Mouse (Mus musculus): Measurements from ENCODE around the gene Cflar. TPM values are rescaled to one million over a fixed set of nuclear protein-coding genes. Genes with fewer than 3 reads are reported as not detected.

The Cflar gene
- polyA plus RNA-seq, 1 experiment from 2014 or later, result 29.7 TPM

GRCm38 (mm10) chr1:58725767-58726166 is 14.5 kb downstream of the Cflar start:
- peaks cover 14% of the 10 kb centered on the region for H3K4me1 ChIP-seq
- H3K27ac ChIP-seq (replicated peaks), result no peak overlapping the region
- 95% methylated on average over 5 of the region's 5 CpGs for WGBS
- no peaks in the 10 kb centered on the region for H3K9me3 ChIP-seq
- H3K4me3 ChIP-seq, result no peak overlapping the region
- H3K36me3 ChIP-seq (replicated peaks), result peaks cover 51% of the 10 kb centered on the region
- H3K27me3 ChIP-seq (replicated peaks; ENCODE audit: low read depth, poor library complexity, severe bottlenecking), result no peaks in the 10 kb centered on the region
- no peak for DNase-seq (ENCODE audit: low spot score)

GRCm38 (mm10) chr1:58727019-58727746 is 15.9 kb downstream of the Cflar start:
- Histone ChIP-seq H3K4me3 (no peak overlapping the region), H3K27ac (replicated peaks) (no peak overlapping the region), H3K9me3 (no peaks in the 10 kb centered on the region), H3K27me3 (replicated peaks; ENCODE audit: low read depth, poor library complexity, severe bottlenecking) (no peaks in the 10 kb centered on the region), H3K36me3 (replicated peaks) (peaks cover 63% of the 10 kb centered on the region), H3K4me1 (peaks cover 14% of the 10 kb centered on the region)
- no peak for DNase-seq (ENCODE audit: low spot score)
- WGBS, result 89% methylated on average over 1 of the region's 1 CpGs

DNA sequence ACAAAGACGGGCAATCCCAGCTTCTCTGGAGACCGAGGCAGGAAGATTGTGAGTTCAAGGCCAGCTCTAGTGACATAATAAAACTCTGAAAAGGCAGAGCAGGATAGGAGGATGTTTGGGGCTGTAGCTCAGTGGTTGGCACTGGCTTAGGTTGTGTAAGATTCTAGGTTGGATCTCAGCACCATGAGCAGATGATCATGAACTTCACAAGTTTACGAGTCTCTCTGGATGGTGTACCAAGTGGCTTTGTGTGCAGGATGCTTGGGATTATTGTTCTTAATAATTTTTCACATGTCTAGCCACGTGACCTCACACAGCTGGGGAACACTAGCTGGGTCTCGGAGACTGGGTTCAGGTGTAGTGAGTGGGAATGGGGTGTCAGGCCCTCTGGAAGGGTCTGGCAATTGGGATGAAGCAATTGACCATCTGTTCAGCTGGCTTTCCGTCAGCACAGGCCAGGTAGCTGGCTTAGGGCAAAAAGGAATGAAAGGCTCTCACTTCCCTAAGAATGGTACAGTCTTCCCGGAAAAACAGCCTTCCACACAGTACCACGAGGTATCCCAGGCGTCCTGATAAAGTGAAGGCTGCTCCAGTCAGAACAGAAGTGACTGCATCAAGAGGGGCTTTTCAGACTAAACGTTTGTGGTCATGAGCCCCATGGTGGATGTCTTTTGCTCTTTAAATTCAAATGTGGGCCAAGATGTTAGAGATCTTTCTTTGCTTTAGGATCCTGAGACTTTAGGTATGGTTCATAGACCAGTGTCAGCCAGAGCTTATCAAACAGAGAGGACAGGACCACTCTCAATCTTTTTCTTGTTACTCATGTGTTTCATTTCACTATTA is 16.7 kb downstream of the Cflar start:
- peaks cover 59% of the 10 kb centered on the region for H3K36me3 ChIP-seq (replicated peaks)
- no peak overlapping the region for H3K4me3 ChIP-seq
- no peak for DNase-seq (ENCODE audit: low spot score)
- H3K9me3 ChIP-seq, result no peaks in the 10 kb centered on the region
- H3K27ac ChIP-seq (replicated peaks), result no peak overlapping the region
- peaks cover 14% of the 10 kb centered on the region for H3K4me1 ChIP-seq
- 89% methylated on average over 10 of the region's 10 CpGs for WGBS
- H3K27me3 ChIP-seq (replicated peaks; ENCODE audit: low read depth, poor library complexity, severe bottlenecking), result no peaks in the 10 kb centered on the region

GRCm38 (mm10) chr1:58728590-58728868 is 17.2 kb downstream of the Cflar start:
- Histone ChIP-seq H3K4me3 (no peak overlapping the region), H3K27me3 (replicated peaks; ENCODE audit: low read depth, poor library complexity, severe bottlenecking) (no peaks in the 10 kb centered on the region), H3K4me1 (peaks cover 9% of the 10 kb centered on the region), H3K36me3 (replicated peaks) (peaks cover 64% of the 10 kb centered on the region), H3K9me3 (no peaks in the 10 kb centered on the region), H3K27ac (replicated peaks) (no peak overlapping the region)
- no peak for DNase-seq (ENCODE audit: low spot score)
- 90% methylated on average over 3 of the region's 3 CpGs for WGBS

DNA sequence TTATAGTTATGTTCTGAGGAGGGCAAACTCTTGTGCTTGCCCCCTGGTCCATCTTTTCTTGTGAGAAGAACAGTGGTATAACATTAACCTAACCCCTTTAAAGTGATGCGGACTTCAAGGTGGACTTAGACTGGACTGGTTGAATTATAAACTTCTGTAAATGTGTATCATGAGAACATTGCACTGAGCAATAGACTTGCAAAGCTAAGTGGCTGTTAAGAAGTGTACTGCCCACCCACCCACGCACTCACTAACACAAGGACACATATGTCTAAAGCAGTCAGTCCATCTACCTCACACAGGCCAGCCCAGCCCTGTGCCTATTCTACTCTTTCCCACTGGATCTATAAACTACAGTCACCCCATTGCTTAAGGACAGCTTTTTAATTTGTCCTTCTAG is 22.3 kb downstream of the Cflar start:
- WGBS, result 94% methylated on average over 2 of the region's 2 CpGs
- H3K27me3 ChIP-seq (replicated peaks; ENCODE audit: low read depth, poor library complexity, severe bottlenecking), result no peaks in the 10 kb centered on the region
- H3K27ac ChIP-seq (replicated peaks), result no peak overlapping the region
- no peaks in the 10 kb centered on the region for H3K4me1 ChIP-seq
- H3K9me3 ChIP-seq, result no peaks in the 10 kb centered on the region
- peaks cover 86% of the 10 kb centered on the region for H3K36me3 ChIP-seq (replicated peaks)
- H3K4me3 ChIP-seq, result no peak overlapping the region
- no peak for DNase-seq (ENCODE audit: low spot score)

GRCm38 (mm10) chr1:58734043-58734920 is 23.0 kb downstream of the Cflar start:
- DNase-seq (ENCODE audit: low spot score), result no peak
- Histone ChIP-seq H3K27ac (replicated peaks) (no peak overlapping the region), H3K36me3 (replicated peaks) (peaks cover 86% of the 10 kb centered on the region), H3K27me3 (replicated peaks; ENCODE audit: low read depth, poor library complexity, severe bottlenecking) (no peaks in the 10 kb centered on the region), H3K4me1 (no peaks in the 10 kb centered on the region), H3K9me3 (no peaks in the 10 kb centered on the region), H3K4me3 (no peak overlapping the region)
- 93% methylated on average over 11 of the region's 11 CpGs for WGBS

DNA sequence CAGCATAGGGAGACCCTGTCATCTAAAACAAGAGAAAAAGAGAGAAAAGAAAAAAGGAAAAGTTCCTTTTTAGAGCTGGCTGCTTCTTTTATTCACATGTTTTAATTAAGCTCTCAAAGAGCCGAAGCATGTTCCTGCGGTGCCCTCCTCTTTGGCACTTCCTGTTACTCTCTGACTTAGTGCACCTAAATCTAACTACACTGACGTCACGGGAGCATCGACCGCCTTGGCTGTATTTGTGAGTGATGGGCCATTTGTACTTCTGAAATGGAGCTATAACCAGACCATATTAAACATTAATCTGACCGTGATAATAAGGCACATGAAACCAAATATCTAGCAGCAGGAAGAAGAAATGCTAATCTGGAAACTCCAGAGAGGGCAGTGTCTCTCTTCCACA is 24.7 kb downstream of the Cflar start:
- Histone ChIP-seq H3K27ac (replicated peaks) (no peak overlapping the region), H3K9me3 (no peaks in the 10 kb centered on the region), H3K4me1 (no peaks in the 10 kb centered on the region), H3K27me3 (replicated peaks; ENCODE audit: low read depth, poor library complexity, severe bottlenecking) (no peaks in the 10 kb centered on the region), H3K4me3 (no peak overlapping the region), H3K36me3 (replicated peaks) (peaks cover 89% of the 10 kb centered on the region)
- WGBS, result 92% methylated on average over 7 of the region's 7 CpGs
- no peak for DNase-seq (ENCODE audit: low spot score)

GRCm38 (mm10) chr1:58736968-58737367 is 25.7 kb downstream of the Cflar start:
- no peak overlapping the region for H3K27ac ChIP-seq (replicated peaks)
- H3K9me3 ChIP-seq, result no peaks in the 10 kb centered on the region
- no peak for DNase-seq (ENCODE audit: low spot score)
- WGBS, result 95% methylated on average over 22 of the region's 22 CpGs
- H3K36me3 ChIP-seq (replicated peaks), result peaks cover 90% of the 10 kb centered on the region
- no peaks in the 10 kb centered on the region for H3K27me3 ChIP-seq (replicated peaks; ENCODE audit: low read depth, poor library complexity, severe bottlenecking)
- no peaks in the 10 kb centered on the region for H3K4me1 ChIP-seq
- no peak overlapping the region for H3K4me3 ChIP-seq

DNA sequence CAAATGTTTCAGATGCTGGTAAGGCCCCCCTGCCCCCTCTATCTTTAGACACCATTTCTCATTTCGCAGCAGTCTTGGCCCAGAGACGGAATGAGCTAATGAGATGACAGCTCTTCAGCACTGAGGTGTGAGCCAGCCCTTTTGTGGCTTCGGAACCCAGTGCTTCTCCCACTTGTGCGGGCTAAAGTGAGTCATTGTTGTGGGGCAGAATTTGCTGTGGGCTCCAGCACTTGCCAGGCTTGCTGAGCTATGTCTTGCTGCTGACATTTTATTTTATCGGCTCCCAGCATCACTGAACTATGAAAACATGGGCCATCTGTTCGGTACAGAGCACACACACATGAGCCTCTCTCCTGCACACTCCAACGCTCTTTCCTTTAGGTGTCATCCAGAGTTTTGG is 28.2 kb downstream of the Cflar start:
- Histone ChIP-seq H3K9me3 (no peaks in the 10 kb centered on the region), H3K27me3 (replicated peaks; ENCODE audit: low read depth, poor library complexity, severe bottlenecking) (no peaks in the 10 kb centered on the region), H3K36me3 (replicated peaks) (peaks cover 100% of the 10 kb centered on the region), H3K4me1 (no peaks in the 10 kb centered on the region), H3K27ac (replicated peaks) (no peak overlapping the region), H3K4me3 (no peak overlapping the region)
- no peak for DNase-seq (ENCODE audit: low spot score)
- 94% methylated on average over 7 of the region's 7 CpGs for WGBS

DNA sequence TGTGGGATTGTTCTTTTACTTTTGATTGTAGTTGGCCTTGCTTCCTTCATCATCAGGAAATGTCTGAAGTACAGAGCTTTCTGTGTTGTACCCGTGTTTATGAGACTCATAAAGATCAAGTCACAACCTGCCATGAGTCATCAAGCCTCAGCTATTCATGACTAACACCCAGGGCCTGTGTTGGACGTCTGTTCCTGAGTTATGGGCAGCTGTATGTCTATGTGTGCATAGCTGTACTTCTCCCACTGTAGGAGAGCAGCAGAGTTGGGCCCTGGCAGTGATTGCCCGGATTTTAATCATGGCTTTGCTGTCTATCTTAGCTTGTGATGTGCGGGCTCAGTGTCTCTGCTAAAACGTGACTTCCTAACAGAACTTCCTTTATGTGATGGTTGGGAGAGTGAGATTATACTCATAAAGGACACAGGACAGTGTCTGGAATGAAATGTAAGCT is 31.3 kb downstream of the Cflar start:
- WGBS, result 83% methylated on average over 5 of the region's 5 CpGs
- peaks cover 98% of the 10 kb centered on the region for H3K36me3 ChIP-seq (replicated peaks)

DNA sequence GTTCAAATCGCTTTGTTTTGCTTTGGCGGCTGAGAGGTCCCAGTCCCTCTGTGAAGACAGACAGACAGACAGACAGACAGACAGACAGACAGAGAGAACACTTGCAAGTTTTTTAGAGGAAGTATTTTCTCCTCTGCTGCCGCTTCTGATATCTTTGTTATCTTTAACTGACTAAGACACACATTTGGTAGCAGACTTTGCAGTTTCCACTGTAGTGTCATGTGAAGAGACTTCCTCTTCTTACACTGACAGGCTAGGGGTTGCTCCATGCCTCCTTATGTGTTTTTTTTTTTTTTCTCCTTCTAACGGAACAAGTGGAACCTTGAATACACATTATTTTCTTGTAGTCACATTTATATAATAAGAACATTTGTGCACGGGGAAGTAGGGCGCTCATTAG is 31.9 kb downstream of the Cflar start:
- 93% methylated on average over 6 of the region's 6 CpGs for WGBS
- no peaks in the 10 kb centered on the region for H3K4me1 ChIP-seq
- no peak overlapping the region for H3K4me3 ChIP-seq
- no peaks in the 10 kb centered on the region for H3K9me3 ChIP-seq
- H3K27me3 ChIP-seq (replicated peaks; ENCODE audit: low read depth, poor library complexity, severe bottlenecking), result no peaks in the 10 kb centered on the region
- H3K27ac ChIP-seq (replicated peaks), result no peak overlapping the region
- no peak for DNase-seq (ENCODE audit: low spot score)
- H3K36me3 ChIP-seq (replicated peaks), result peaks cover 98% of the 10 kb centered on the region

More for the DNA sequence above, 31.3 kb downstream of the Cflar start:
- H3K27me3 ChIP-seq (replicated peaks; ENCODE audit: low read depth, poor library complexity, severe bottlenecking), result no peaks in the 10 kb centered on the region
- H3K27ac ChIP-seq (replicated peaks), result no peak overlapping the region
- no peaks in the 10 kb centered on the region for H3K4me1 ChIP-seq
- no peak for DNase-seq (ENCODE audit: low spot score)
- no peak overlapping the region for H3K4me3 ChIP-seq
- no peaks in the 10 kb centered on the region for H3K9me3 ChIP-seq

GRCm38 (mm10) chr1:58744645-58745044 is 33.3 kb downstream of the Cflar start:
- Histone ChIP-seq H3K4me1 (no peaks in the 10 kb centered on the region), H3K27ac (replicated peaks) (no peak overlapping the region), H3K9me3 (no peaks in the 10 kb centered on the region), H3K36me3 (replicated peaks) (peaks cover 97% of the 10 kb centered on the region), H3K27me3 (replicated peaks; ENCODE audit: low read depth, poor library complexity, severe bottlenecking) (no peaks in the 10 kb centered on the region), H3K4me3 (no peak overlapping the region)
- 87% methylated on average over 7 of the region's 7 CpGs for WGBS
- no peak for DNase-seq (ENCODE audit: low spot score)
